Mouse (Mus musculus) gastrocnemius, adult 8-10 months (tissue): Measurements from ENCODE around the gene Ubtd1. TPM values are rescaled to one million over a fixed set of nuclear protein-coding genes. Genes with fewer than 3 reads are reported as not detected.
A peak's percentile ranks its signal among the peaks of the same experiment; 100 is the strongest.
"Not testable (repeated sequence)": the region's sequence is repeated elsewhere in the genome, so short reads cannot be mapped to it uniquely, and the experiment has no call there.

Experiments used
- DNase-seq, 2 experiments: peaks; one replicate each; pipeline ENCODE4 v3.0.0; 2022; ENCODE audit warnings: low spot score in 2 of 2
- total RNA-seq, 4 experiments: library from RNA; stranded (reverse); gene quantifications; 2 replicates each; pipeline ENCODE4 v1.2.4; 2022

Ubtd1 gene
- total RNA-seq, 4 experiments from 2014 or later, result 15.0 to 17.5 (median 15.8) TPM

- no peak for DNase-seq
Observed at GRCm38 (mm10) chr19:42061443-42061842, 79.9 kb downstream of the Ubtd1 start.

- peak; percentile 48 to 66 for DNase-seq
Observed at GRCm38 (mm10) chr19:42068441-42069240, 87.1 kb downstream of the Ubtd1 start.

GRCm38 (mm10) chr19:42069241-42069525, 87.6 kb downstream of the Ubtd1 start:
- DNase-seq, result no peak

- no peak for DNase-seq
Observed at GRCm38 (mm10) chr19:42071221-42071620, 89.7 kb downstream of the Ubtd1 start.

- no peak for DNase-seq
Observed at GRCm38 (mm10) chr19:42071886-42072608, 90.5 kb downstream of the Ubtd1 start.

- DNase-seq, result no peak
Observed at GRCm38 (mm10) chr19:42072802-42073201, 91.2 kb downstream of the Ubtd1 start.

- DNase-seq, result no peak
Observed at GRCm38 (mm10) chr19:42075051-42075450, 93.5 kb downstream of the Ubtd1 start.

- DNase-seq, result no peak
Observed at GRCm38 (mm10) chr19:42075992-42076391, 94.4 kb downstream of the Ubtd1 start.

GRCm38 (mm10) chr19:42078566-42078965, 97.0 kb downstream of the Ubtd1 start:
- no peak for DNase-seq

- DNase-seq, result no peak
Observed at GRCm38 (mm10) chr19:42079006-42079405, 97.4 kb downstream of the Ubtd1 start.

- DNase-seq, result no peak
Observed at GRCm38 (mm10) chr19:42079950-42080349, 98.4 kb downstream of the Ubtd1 start.

- no peak for DNase-seq
Observed at GRCm38 (mm10) chr19:42080469-42080868, 98.9 kb downstream of the Ubtd1 start.

- DNase-seq, result not testable (repeated sequence)
Observed at GRCm38 (mm10) chr19:42081613-42082012, 100.0 kb downstream of the Ubtd1 start.

Other genes with a start within 250 kb of the Ubtd1 start
- 1 to 10 TPM in 1 of 4 experiments, under 1 TPM in 3; 0.21 to 1.7 (median 0.76) TPM for gene Slit1, start 238.1 kb upstream of the Ubtd1 start, total RNA-seq
- gene Arhgap19, start 179.7 kb upstream of the Ubtd1 start, total RNA-seq, result 10 to 100 TPM in 1 of 4 experiments, 1 to 10 TPM in 3; 8.6 to 10.0 (median 9.0) TPM
- 1 to 10 TPM; 3.6 to 8.4 (median 6.4) TPM for gene Frat1, start 151.8 kb upstream of the Ubtd1 start, total RNA-seq
- gene Frat2, start 133.6 kb upstream of the Ubtd1 start, total RNA-seq, result 10 to 100 TPM in 3 of 4 experiments, 1 to 10 TPM in 1; 4.5 to 15.5 (median 12.5) TPM
- 10 to 100 TPM; 30.0 to 34.9 (median 32.2) TPM for gene Rrp12, start 85.6 kb upstream of the Ubtd1 start, total RNA-seq
- gene Pgam1, start 69.8 kb upstream of the Ubtd1 start, total RNA-seq, result 10 to 100 TPM; 11.0 to 34.9 (median 15.0) TPM
- gene Exosc1, start 48.3 kb upstream of the Ubtd1 start, total RNA-seq, result 10 to 100 TPM; 16.0 to 21.6 (median 18.6) TPM
- gene Zdhhc16, start 48.3 kb upstream of the Ubtd1 start, total RNA-seq, result 10 to 100 TPM; 21.3 to 24.1 (median 23.2) TPM
- gene Mms19, start 606 bp upstream of the Ubtd1 start, total RNA-seq, result 10 to 100 TPM in 2 of 4 experiments, 1 to 10 TPM in 2; 9.1 to 14.1 (median 9.8) TPM
- 100 to 1,000 TPM; 131 to 242 (median 170) TPM for gene Ankrd2, start 54.2 kb downstream of the Ubtd1 start, total RNA-seq
- 1 to 10 TPM; 3.0 to 4.8 (median 3.7) TPM for gene Hoga1, start 63.8 kb downstream of the Ubtd1 start, total RNA-seq
- under 1 TPM in 3 of 4 experiments, not detected in 1; 0.21 to 0.53 (median 0.36) TPM for gene 4933411K16Rik, start 70.5 kb downstream of the Ubtd1 start, total RNA-seq
- gene Morn4, start 104.6 kb downstream of the Ubtd1 start, total RNA-seq, result 1 to 10 TPM; 3.3 to 7.6 (median 5.3) TPM
- gene Pi4k2a, start 108.7 kb downstream of the Ubtd1 start, total RNA-seq, result 10 to 100 TPM; 13.5 to 16.1 (median 14.7) TPM
- 10 to 100 TPM in 1 of 4 experiments, 1 to 10 TPM in 3; 8.6 to 12.1 (median 9.2) TPM for gene Avpi1, start 147.3 kb downstream of the Ubtd1 start, total RNA-seq
- 1 to 10 TPM; 4.1 to 5.8 (median 4.5) TPM for gene Marveld1, start 165.6 kb downstream of the Ubtd1 start, total RNA-seq
- gene Zfyve27, start 182.2 kb downstream of the Ubtd1 start, total RNA-seq, result 10 to 100 TPM; 10.4 to 13.2 (median 11.8) TPM
- 1 to 10 TPM; 1.8 to 7.4 (median 4.8) TPM for gene Sfrp5, start 220.5 kb downstream of the Ubtd1 start, total RNA-seq